Mouse (Mus musculus) lung, postnatal 4 days (tissue): Measurements from ENCODE around the gene Pspn.
A peak's percentile ranks its signal among the peaks of the same experiment; 100 is the strongest.

Experiments
- DNase-seq, 2 experiments: peaks; one replicate each; pipeline ENCODE4 v3.0.0; 2021

Gene Pspn

DNA sequence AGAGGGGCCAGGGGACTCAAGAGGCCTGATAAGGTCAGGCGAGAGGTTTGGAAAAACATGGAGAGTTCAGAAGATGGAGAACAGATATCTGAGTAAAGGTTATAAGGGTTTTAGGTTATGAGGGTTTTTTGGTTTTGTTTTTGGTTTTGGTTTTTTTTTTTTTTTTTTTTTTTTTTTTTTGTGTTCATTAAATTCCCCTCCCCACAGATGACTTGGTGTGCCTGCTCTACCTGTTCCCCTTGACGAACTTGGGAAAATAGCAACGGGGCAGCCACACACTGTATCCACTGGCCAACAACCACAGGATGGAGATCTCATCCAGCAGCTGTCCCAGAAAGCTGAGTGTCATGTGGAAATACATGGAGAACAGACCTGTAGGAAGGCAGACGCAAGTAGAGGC, 41.2 kb downstream of the Pspn start:
- DNase-seq = no peak

DNA sequence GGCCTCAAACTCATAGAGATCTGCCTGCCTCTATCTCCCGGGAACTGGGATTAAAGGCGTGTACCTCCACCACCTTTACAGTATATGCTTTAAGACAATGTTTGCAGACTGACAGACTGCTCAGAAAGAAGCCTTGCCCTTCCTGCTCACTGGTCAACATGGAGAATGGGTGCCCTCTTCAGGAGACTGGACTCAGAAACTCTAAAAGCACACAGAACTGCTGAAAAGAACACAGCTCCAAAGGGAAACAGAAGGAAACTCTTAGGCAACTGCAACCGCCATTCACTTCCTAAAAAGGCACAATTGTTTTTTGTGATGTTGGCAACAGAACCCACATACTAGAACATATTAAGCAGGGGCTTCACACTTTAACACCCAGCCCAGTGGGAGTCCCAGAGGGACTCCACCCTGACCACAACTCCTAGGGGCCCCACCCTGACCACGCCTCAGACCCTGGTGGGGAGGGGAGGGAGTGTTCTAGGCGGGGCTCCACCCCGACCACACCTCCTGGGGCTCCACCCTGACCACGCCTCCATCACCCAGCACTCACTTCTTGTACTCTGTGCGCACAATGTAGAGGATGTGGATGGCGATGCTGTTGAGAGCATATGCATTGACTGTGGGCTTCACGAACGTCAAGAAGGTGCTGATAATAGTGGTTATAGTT, 41.9 kb downstream of the Pspn start:
- DNase-seq = peak; percentile 55 to 65

DNA sequence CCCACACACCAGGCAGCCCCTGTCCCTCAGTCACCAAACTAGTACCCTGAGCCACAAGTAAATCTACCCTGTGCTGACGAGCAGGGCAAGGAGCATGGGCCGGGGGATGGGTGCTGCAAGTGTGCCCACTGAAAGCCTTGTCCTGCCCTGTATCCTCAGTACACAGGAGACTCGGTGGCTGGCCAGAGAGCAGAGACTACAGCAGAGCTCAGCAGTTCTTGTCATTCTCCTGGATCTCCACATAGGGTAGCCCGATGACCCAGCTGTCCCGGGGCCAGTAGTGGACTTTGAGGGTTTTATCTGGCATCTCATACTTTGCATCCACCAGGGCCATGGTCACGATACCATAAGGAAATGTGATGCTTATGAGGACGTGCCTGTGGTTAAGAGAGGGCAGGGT, 44.9 kb downstream of the Pspn start:
- DNase-seq = no peak

DNA sequence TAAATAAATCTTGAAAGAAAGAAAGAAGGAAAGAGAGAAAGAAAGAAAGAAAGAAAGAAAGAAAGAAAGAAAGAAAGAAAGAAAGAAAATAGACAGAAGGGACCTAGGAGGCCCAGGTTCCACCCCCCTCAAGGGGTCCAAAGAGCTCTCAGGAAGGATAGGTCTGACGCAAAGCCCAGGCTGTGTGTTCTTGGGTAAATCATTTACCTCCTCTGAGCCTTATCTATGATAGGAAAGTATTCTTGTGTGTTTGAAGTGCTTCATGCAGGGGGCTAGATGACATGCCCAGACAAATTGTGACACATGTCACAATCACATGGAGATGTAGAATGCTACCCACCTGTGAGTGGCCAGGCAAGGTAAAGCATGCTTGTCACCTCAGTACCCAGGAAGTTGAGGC, 47.2 kb downstream of the Pspn start:
- DNase-seq = no peak

DNA sequence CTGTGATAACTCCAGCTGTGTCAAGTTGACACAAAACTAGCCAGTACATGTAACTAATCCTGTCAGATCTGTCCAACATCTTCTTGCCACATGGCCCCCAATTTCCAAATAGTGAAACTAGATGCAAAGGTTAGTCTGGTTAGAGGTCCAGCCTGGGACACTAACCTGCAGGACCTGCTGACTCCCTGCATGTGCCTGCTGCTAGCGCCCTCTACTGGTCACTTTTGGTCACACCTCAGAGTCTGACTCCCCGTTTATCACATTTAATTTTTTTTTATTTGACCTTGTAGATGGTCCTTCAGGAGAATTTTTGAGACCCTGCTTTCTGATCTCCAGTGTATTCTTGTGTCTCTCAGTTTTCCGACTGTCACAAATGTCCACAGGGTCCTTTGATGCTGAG, 48.9 kb downstream of the Pspn start:
- DNase-seq = peak in 1 of 2 experiments; percentile 75
